Mouse (Mus musculus): ENCODE measurements around the gene Fam234b. TPM values are rescaled to one million over a fixed set of nuclear protein-coding genes. Genes with fewer than 3 reads are reported as not detected.

The Fam234b gene
- 31.8 and 34.8 TPM in 2 replicates for polyA plus RNA-seq (2015; fragmentation: Nextera tagmentation; extraction: Ambion mirVana)

GRCm38 (mm10) chr6:135197921-135198532, at the start of gene Fam234b, which contains the start of gene Hebp1:
Fam234b (plus strand) TSS chr6:135197977.
Hebp1 (minus strand) TSS chr6:135198022.
- Histone ChIP-seq H3K9ac (ENCODE audit: low read depth, low read length) (peak within 1 kb of the TSS; percentile 75), H3K4me2 (ENCODE audit: low read length) (peak within 1 kb of the TSS; percentile 67), H3K4me1 (replicated peaks; ENCODE audit: insufficient read depth, low read length) (0 out of 2 replicates have a peak, but pooled peaks cover 3% of the 10 kb centered on the region), H3K36me3 (ENCODE audit: insufficient read depth, low read length) (no peaks in the 10 kb centered on the region), H3K9me3 (replicated peaks; ENCODE audit: low read length) (no peaks in the 10 kb centered on the region), H3K27me3 (ENCODE audit: insufficient read depth, low read length) (no peaks in the 10 kb centered on the region), H3K4me3 (replicated peaks; ENCODE audit: low read depth, low read length) (peak within 1 kb of the TSS; percentile 79), H3K27ac (peak within 1 kb of the TSS; percentile 63)
- ATAC-seq (replicated peaks; ENCODE audit: low FRiP score, low read depth) (peak; percentile 83), DNase-seq (ENCODE audit: low spot score) (peak; percentile 69)
- TF ChIP-seq CTCF (IDR thresholded peaks at IDR 0.05; ENCODE audit: low read depth), result no peak
- under 1% methylated on average over 52 of the region's 52 CpGs for WGBS

GRCm38 (mm10) chr6:135148506-135148905, 49.3 kb upstream of the Fam234b start:
- Histone ChIP-seq H3K4me3 (replicated peaks; ENCODE audit: low read depth, low read length) (no peak overlapping the region), H3K9me3 (replicated peaks; ENCODE audit: low read length) (no peaks in the 10 kb centered on the region), H3K9ac (ENCODE audit: low read depth, low read length) (no peak overlapping the region), H3K27ac (no peak overlapping the region), H3K4me1 (replicated peaks; ENCODE audit: insufficient read depth, low read length) (no peaks in the 10 kb centered on the region), H3K4me2 (ENCODE audit: low read length) (no peak overlapping the region), H3K36me3 (ENCODE audit: insufficient read depth, low read length) (no peaks in the 10 kb centered on the region), H3K27me3 (ENCODE audit: insufficient read depth, low read length) (no peaks in the 10 kb centered on the region)
- DNase-seq (ENCODE audit: low spot score) (peak; percentile 56), ATAC-seq (replicated peaks; ENCODE audit: low FRiP score, low read depth) (no peak)
- peak; percentile 76 for TF ChIP-seq CTCF (IDR thresholded peaks at IDR 0.05; ENCODE audit: low read depth)
- 44% methylated on average over 1 of the region's 1 CpGs for WGBS

GRCm38 (mm10) chr6:135149175-135149574, 48.6 kb upstream of the Fam234b start:
- H3K9ac ChIP-seq (ENCODE audit: low read depth, low read length), result no peak overlapping the region
- H3K36me3 ChIP-seq (ENCODE audit: insufficient read depth, low read length), result no peaks in the 10 kb centered on the region
- no peak for DNase-seq (ENCODE audit: low spot score)
- H3K4me1 ChIP-seq (replicated peaks; ENCODE audit: insufficient read depth, low read length), result no peaks in the 10 kb centered on the region
- 82% methylated on average over 4 of the region's 4 CpGs for WGBS
- H3K4me2 ChIP-seq (ENCODE audit: low read length), result no peak overlapping the region
- no peak for TF ChIP-seq CTCF (IDR thresholded peaks at IDR 0.05; ENCODE audit: low read depth)
- no peak overlapping the region for H3K27ac ChIP-seq
- H3K9me3 ChIP-seq (replicated peaks; ENCODE audit: low read length), result no peaks in the 10 kb centered on the region
- no peak for ATAC-seq (replicated peaks; ENCODE audit: low FRiP score, low read depth)
- no peak overlapping the region for H3K4me3 ChIP-seq (replicated peaks; ENCODE audit: low read depth, low read length)
- H3K27me3 ChIP-seq (ENCODE audit: insufficient read depth, low read length), result no peaks in the 10 kb centered on the region

GRCm38 (mm10) chr6:135149722-135150121, 48.1 kb upstream of the Fam234b start:
- H3K9ac ChIP-seq (ENCODE audit: low read depth, low read length), result no peak overlapping the region
- H3K4me3 ChIP-seq (replicated peaks; ENCODE audit: low read depth, low read length), result no peak overlapping the region
- H3K4me1 ChIP-seq (replicated peaks; ENCODE audit: insufficient read depth, low read length), result no peaks in the 10 kb centered on the region
- no peak for TF ChIP-seq CTCF (IDR thresholded peaks at IDR 0.05; ENCODE audit: low read depth)
- H3K36me3 ChIP-seq (ENCODE audit: insufficient read depth, low read length), result no peaks in the 10 kb centered on the region
- no peak overlapping the region for H3K4me2 ChIP-seq (ENCODE audit: low read length)
- DNase-seq (ENCODE audit: low spot score) (no peak), ATAC-seq (replicated peaks; ENCODE audit: low FRiP score, low read depth) (no peak)
- H3K27ac ChIP-seq, result no peak overlapping the region
- H3K27me3 ChIP-seq (ENCODE audit: insufficient read depth, low read length), result no peaks in the 10 kb centered on the region
- H3K9me3 ChIP-seq (replicated peaks; ENCODE audit: low read length), result no peaks in the 10 kb centered on the region
- 77% methylated on average over 4 of the region's 4 CpGs for WGBS

GRCm38 (mm10) chr6:135150311-135150710, 47.5 kb upstream of the Fam234b start:
- H3K4me3 ChIP-seq (replicated peaks; ENCODE audit: low read depth, low read length), result no peak overlapping the region
- peak; percentile 73 for TF ChIP-seq CTCF (IDR thresholded peaks at IDR 0.05; ENCODE audit: low read depth)
- no peaks in the 10 kb centered on the region for H3K36me3 ChIP-seq (ENCODE audit: insufficient read depth, low read length)
- H3K4me2 ChIP-seq (ENCODE audit: low read length), result no peak overlapping the region
- H3K27ac ChIP-seq, result no peak overlapping the region
- DNase-seq (ENCODE audit: low spot score), result peak; percentile 74
- no peak overlapping the region for H3K9ac ChIP-seq (ENCODE audit: low read depth, low read length)
- 27% methylated on average over 5 of the region's 5 CpGs for WGBS
- no peaks in the 10 kb centered on the region for H3K4me1 ChIP-seq (replicated peaks; ENCODE audit: insufficient read depth, low read length)
- no peak; the same call in 1 of the 2 replicates for ATAC-seq (replicated peaks; ENCODE audit: low FRiP score, low read depth)
- H3K27me3 ChIP-seq (ENCODE audit: insufficient read depth, low read length), result no peaks in the 10 kb centered on the region
- H3K9me3 ChIP-seq (replicated peaks; ENCODE audit: low read length), result no peaks in the 10 kb centered on the region

- H3K4me2 ChIP-seq (ENCODE audit: low read length), result no peak overlapping the region
- no peak overlapping the region for H3K9ac ChIP-seq (ENCODE audit: low read depth, low read length)
- H3K27ac ChIP-seq, result no peak overlapping the region
- no peak for TF ChIP-seq CTCF (IDR thresholded peaks at IDR 0.05; ENCODE audit: low read depth)
- no peaks in the 10 kb centered on the region for H3K4me1 ChIP-seq (replicated peaks; ENCODE audit: insufficient read depth, low read length)
- no peaks in the 10 kb centered on the region for H3K27me3 ChIP-seq (ENCODE audit: insufficient read depth, low read length)
- WGBS, result 87% methylated on average over 5 of the region's 5 CpGs
- no peaks in the 10 kb centered on the region for H3K9me3 ChIP-seq (replicated peaks; ENCODE audit: low read length)
- H3K36me3 ChIP-seq (ENCODE audit: insufficient read depth, low read length), result no peaks in the 10 kb centered on the region
- ATAC-seq (replicated peaks; ENCODE audit: low FRiP score, low read depth) (no peak), DNase-seq (ENCODE audit: low spot score) (no peak)
- H3K4me3 ChIP-seq (replicated peaks; ENCODE audit: low read depth, low read length), result no peak overlapping the region
Measured at GRCm38 (mm10) chr6:135153719-135154118, 44.1 kb upstream of the Fam234b start.
